Mouse (Mus musculus) forebrain, embryonic 16.5 days (tissue): ENCODE measurements around the gene Arf6. TPM values are rescaled to one million over a fixed set of nuclear protein-coding genes. Genes with fewer than 3 reads are reported as not detected.
A peak's percentile ranks its signal among the peaks of the same experiment; 100 is the strongest.
"Not testable (repeated sequence)": the region's sequence is repeated elsewhere in the genome, so short reads cannot be mapped to it uniquely, and the experiment has no call there.

Source experiments
- ATAC-seq: fragments of 200-750 bp; cut with Nextera tagmentation; 2 replicates; pipeline ENCODE4 v1.8.0; 2017; ENCODE audit warnings: mild to moderate bottlenecking, moderate library complexity
- H3K27ac ChIP-seq: fragments of 300-500 bp; sonication (generic); 2 replicates; pipeline ENCODE4 v1.5.1; 2014; ENCODE audit warnings: low read length, control low read depth
- H3K27me3 ChIP-seq: fragments of 300-500 bp; sonication (generic); replicated peaks from 2 replicates; pipeline ENCODE4 v1.6.1; 2014; ENCODE audit warnings: low read length; ENCODE audit not compliant: control insufficient read depth, insufficient read depth
- H3K36me3 ChIP-seq: fragments of 300-500 bp; sonication (generic); 2 replicates; pipeline ENCODE4 v1.6.1; 2014; ENCODE audit not compliant: control insufficient read depth, insufficient read depth
- H3K4me1 ChIP-seq: fragments of 300-500 bp; sonication (generic); replicated peaks from 2 replicates; pipeline ENCODE4 v1.6.1; 2014; ENCODE audit warnings: low read length; ENCODE audit not compliant: control insufficient read depth, insufficient read depth
- H3K4me2 ChIP-seq: fragments of 300-500 bp; sonication (generic); 2 replicates; pipeline ENCODE4 v1.6.1; 2014; ENCODE audit warnings: mild to moderate bottlenecking, low read length, control low read depth
- H3K4me3 ChIP-seq: fragments of 300-500 bp; sonication (generic); replicated peaks from 2 replicates; pipeline ENCODE4 v1.5.1; 2014; ENCODE audit warnings: mild to moderate bottlenecking, low read length, control low read depth
- H3K9ac ChIP-seq: fragments of 300-500 bp; sonication (generic); replicated peaks from 2 replicates; pipeline ENCODE4 v1.6.1; 2014; ENCODE audit warnings: low read depth, low read length, control low read depth
- H3K9me3 ChIP-seq: fragments of 300-500 bp; sonication (generic); 2 replicates; pipeline ENCODE4 v1.6.1; 2016; ENCODE audit warnings: low read length; ENCODE audit not compliant: control insufficient read depth
- WGBS: fragments of 180-500 bp; shearing (Covaris S2); extraction: QIAGEN DNeasy Blood & Tissue Kit; methylation state at CpG from one replicate; pipeline ENCODE4 v1.1.7; 2014; 5-methylcytosine and 5-hydroxymethylcytosine counted together
- polyA plus RNA-seq: library from polyadenylated mRNA; unstranded; fragments of >200 nt; fragmentation: Nextera tagmentation; extraction: Ambion mirVana; gene quantifications from 2 replicates; pipeline ENCODE4 v1.2.1, GENCODE M21; 2015

The Arf6 gene
- polyA plus RNA-seq, 1 experiment from 2014 or later: 22.2 TPM

GRCm38 (mm10) chr12:69371421-69371853, 513 bp upstream of the Arf6 start:
- H3K4me1 ChIP-seq: peaks cover 22% of the 10 kb centered on the region
- no peaks in the 10 kb centered on the region for H3K27me3 ChIP-seq
- peak; percentile 89 for ATAC-seq
- H3K9me3 ChIP-seq: no peaks in the 10 kb centered on the region
- peak overlapping the region; percentile 94 for H3K27ac ChIP-seq
- H3K4me3 ChIP-seq: peak overlapping the region; percentile 87
- H3K9ac ChIP-seq: peak overlapping the region; percentile 76
- H3K4me2 ChIP-seq: peak overlapping the region; percentile 65
- 0% methylated on average over 24 of the region's 24 CpGs for WGBS
- no peaks in the 10 kb centered on the region for H3K36me3 ChIP-seq

GRCm38 (mm10) chr12:69372731-69373331, 881 bp downstream of the Arf6 start:
- H3K9me3 ChIP-seq: no peaks in the 10 kb centered on the region
- no peaks in the 10 kb centered on the region for H3K36me3 ChIP-seq
- H3K9ac ChIP-seq: peak overlapping the region; percentile 94
- WGBS: under 1% methylated on average over 42 of the region's 42 CpGs
- H3K4me1 ChIP-seq: peaks cover 22% of the 10 kb centered on the region
- peak overlapping the region; percentile 95 for H3K4me2 ChIP-seq
- peak overlapping the region; percentile 87 for H3K4me3 ChIP-seq
- peak; percentile 8; the same call in 1 of the 2 replicates for ATAC-seq
- H3K27me3 ChIP-seq: no peaks in the 10 kb centered on the region
- H3K27ac ChIP-seq: peak overlapping the region; percentile 94

- Histone ChIP-seq H3K9me3 (no peaks in the 10 kb centered on the region), H3K36me3 (no peaks in the 10 kb centered on the region), H3K27me3 (no peaks in the 10 kb centered on the region), H3K4me1 (peaks cover 22% of the 10 kb centered on the region), H3K27ac (no peak overlapping the region), H3K4me3 (peak overlapping the region; percentile 87), H3K4me2 (peak overlapping the region; percentile 95), H3K9ac (peak overlapping the region; percentile 94)
- no peak for ATAC-seq
- 38% methylated on average over 11 of the region's 11 CpGs for WGBS
Measured at GRCm38 (mm10) chr12:69373850-69374766, 2.2 kb downstream of the Arf6 start.

- H3K36me3 ChIP-seq: no peaks in the 10 kb centered on the region
- peaks cover 19% of the 10 kb centered on the region for H3K4me1 ChIP-seq
- no peaks in the 10 kb centered on the region for H3K9me3 ChIP-seq
- no peaks in the 10 kb centered on the region for H3K27me3 ChIP-seq
- ATAC-seq: no peak
- 91% methylated on average over 2 of the region's 2 CpGs for WGBS
- H3K27ac ChIP-seq: no peak overlapping the region
- no peak overlapping the region for H3K4me2 ChIP-seq
- H3K4me3 ChIP-seq: no peak overlapping the region
- no peak overlapping the region for H3K9ac ChIP-seq
Measured at GRCm38 (mm10) chr12:69376132-69376531, 4.2 kb downstream of the Arf6 start.

GRCm38 (mm10) chr12:69377188-69377587, 5.2 kb downstream of the Arf6 start:
- no peaks in the 10 kb centered on the region for H3K9me3 ChIP-seq
- H3K27me3 ChIP-seq: no peaks in the 10 kb centered on the region
- WGBS: 87% methylated on average over 1 of the region's 1 CpGs
- peaks cover 19% of the 10 kb centered on the region for H3K4me1 ChIP-seq
- no peak overlapping the region for H3K4me3 ChIP-seq
- no peak overlapping the region for H3K27ac ChIP-seq
- H3K36me3 ChIP-seq: no peaks in the 10 kb centered on the region
- no peak for ATAC-seq
- no peak overlapping the region for H3K9ac ChIP-seq
- no peak overlapping the region for H3K4me2 ChIP-seq

GRCm38 (mm10) chr12:69377636-69378035, 5.7 kb downstream of the Arf6 start:
- ATAC-seq, H3K36me3 ChIP-seq, H3K4me2 ChIP-seq, H3K4me3 ChIP-seq, H3K9ac ChIP-seq, H3K9me3 ChIP-seq, H3K27ac ChIP-seq, H3K27me3 ChIP-seq: not testable (repeated sequence)
- WGBS: 94% methylated on average over 6 of the region's 6 CpGs
- H3K4me1 ChIP-seq: peaks cover 19% of the 10 kb centered on the region

- Histone ChIP-seq H3K9ac (no peak overlapping the region), H3K27me3 (no peaks in the 10 kb centered on the region), H3K4me3 (no peak overlapping the region), H3K27ac (no peak overlapping the region), H3K4me1 (peaks cover 10% of the 10 kb centered on the region), H3K36me3 (no peaks in the 10 kb centered on the region), H3K4me2 (no peak overlapping the region), H3K9me3 (no peaks in the 10 kb centered on the region)
- ATAC-seq: no peak
- 90% methylated on average over 11 of the region's 11 CpGs for WGBS
Measured at GRCm38 (mm10) chr12:69378558-69379454, 6.9 kb downstream of the Arf6 start.

- Histone ChIP-seq H3K27ac (no peak overlapping the region), H3K4me2 (no peak overlapping the region), H3K27me3 (no peaks in the 10 kb centered on the region), H3K9ac (no peak overlapping the region), H3K36me3 (no peaks in the 10 kb centered on the region), H3K4me3 (no peak overlapping the region), H3K9me3 (no peaks in the 10 kb centered on the region), H3K4me1 (no peaks in the 10 kb centered on the region)
- no peak for ATAC-seq
- 97% methylated on average over 1 of the region's 1 CpGs for WGBS
Measured at GRCm38 (mm10) chr12:69382880-69383279, 10.9 kb downstream of the Arf6 start.

GRCm38 (mm10) chr12:69384606-69385005, 12.7 kb downstream of the Arf6 start:
- Histone ChIP-seq H3K9ac (no peak overlapping the region), H3K36me3 (no peaks in the 10 kb centered on the region), H3K27ac (no peak overlapping the region), H3K27me3 (no peaks in the 10 kb centered on the region), H3K9me3 (no peaks in the 10 kb centered on the region), H3K4me3 (no peak overlapping the region), H3K4me1 (no peaks in the 10 kb centered on the region), H3K4me2 (no peak overlapping the region)
- 89% methylated on average over 5 of the region's 5 CpGs for WGBS
- no peak for ATAC-seq
